Mouse (Mus musculus) CH12.LX (cell line): ENCODE measurements at regions not wholly inside any gene's neighbourhood (a gene's known extent, or its start where the extent isn't known, plus 50 kb on each side); places are given as distances from the start of the nearest gene placed in this dataset.

ENCODE experiments used
- DNase-seq: peaks from one replicate; pipeline ENCODE4 v3.0.0-alpha.2; 2013; ENCODE audit errors: extremely low read depth
- H3K27ac ChIP-seq: 2 replicates; pipeline ENCODE4 v1.5.1; 2012; ENCODE audit warnings: low read depth, mild to moderate bottlenecking, control low read depth, moderate library complexity; ENCODE audit not compliant: insufficient read depth
- H3K27me3 ChIP-seq: replicated peaks from 2 replicates; pipeline ENCODE3; 2012; ENCODE audit warnings: inconsistent platforms
- H3K36me3 ChIP-seq, 2 experiments: replicated peaks in 1 of 2; 2 replicates each; pipeline versions ENCODE3 to v1.6.1; 2012; ENCODE audit warnings: inconsistent platforms in 1 of 2, low read length in 1 of 2, mild to moderate bottlenecking in 1 of 2, mixed read lengths in 1 of 2, moderate library complexity in 1 of 2; ENCODE audit not compliant: control insufficient read depth in 1 of 2, insufficient read depth in 1 of 2
- H3K4me1 ChIP-seq, 2 experiments: 2 replicates each; pipeline ENCODE4 v1.6.1; 2012; ENCODE audit warnings: inconsistent platforms in 1 of 2, moderate library complexity in 1 of 2; ENCODE audit not compliant: insufficient read depth in 2 of 2, control insufficient read depth in 1 of 2
- H3K4me2 ChIP-seq: 2 replicates; pipeline ENCODE4 v1.6.1; 2012; ENCODE audit warnings: low read depth, mild to moderate bottlenecking, control low read depth; ENCODE audit not compliant: poor library complexity, insufficient read depth, severe bottlenecking
- H3K4me3 ChIP-seq, 3 experiments: fragments of 150-350 bp in 1 of 3; sonication (generic) in 1 of 3; replicated peaks in 1 of 3; 2 replicates each; pipeline versions ENCODE3 to v1.5.1; 2011 to 2012; ENCODE audit warnings: low read depth in 2 of 3, low read length in 2 of 3, mild to moderate bottlenecking in 2 of 3, moderate library complexity in 2 of 3, control low read depth in 1 of 3, improper control_type of control experiment in 1 of 3, inconsistent platforms in 1 of 3, mixed read lengths in 1 of 3; ENCODE audit not compliant: poor library complexity in 1 of 3
- H3K79me2 ChIP-seq: replicated peaks from 2 replicates; pipeline ENCODE4 v1.6.1; 2012; ENCODE audit warnings: mild to moderate bottlenecking, moderate library complexity; ENCODE audit not compliant: control insufficient read depth, poor library complexity, insufficient read depth, severe bottlenecking; ENCODE audit errors: extremely low read depth
- H3K9ac ChIP-seq: 2 replicates; pipeline ENCODE4 v1.6.1; 2012; ENCODE audit warnings: low read depth, mild to moderate bottlenecking, control low read depth, moderate library complexity; ENCODE audit not compliant: insufficient read depth
- H3K9me3 ChIP-seq: replicated peaks from 2 replicates; pipeline ENCODE3; 2012; ENCODE audit warnings: low read length, inconsistent platforms, mixed read lengths
- CHD1 ChIP-seq: IDR thresholded peaks from 2 replicates; pipeline ENCODE4 v1.6.1; 2012; ENCODE audit warnings: low read depth, low read length, improper control_type of control experiment, inconsistent platforms
- JUN ChIP-seq: IDR thresholded peaks from 2 replicates; pipeline ENCODE4 v1.6.1; 2011; ENCODE audit warnings: low read depth, mild to moderate bottlenecking, low read length, improper control_type of control experiment, moderate library complexity; ENCODE audit not compliant: insufficient read depth
- JUND ChIP-seq: conservative IDR thresholded peaks from 2 replicates; pipeline ENCODE4 v1.6.1; 2011; ENCODE audit warnings: low read depth, low read length, improper control_type of control experiment
- MAX ChIP-seq: IDR thresholded peaks from 2 replicates; pipeline ENCODE4 v1.6.1; 2011; ENCODE audit warnings: low read length, improper control_type of control experiment
- MXI1 ChIP-seq: IDR thresholded peaks from 2 replicates; pipeline ENCODE4 v1.6.1; 2011; ENCODE audit warnings: mild to moderate bottlenecking, low read depth, low read length, improper control_type of control experiment
- MYC ChIP-seq: IDR thresholded peaks from 2 replicates; pipeline ENCODE4 v1.6.1; 2011; ENCODE audit warnings: low read depth, mild to moderate bottlenecking, improper control_type of control experiment, low read length
- NELFE ChIP-seq: IDR thresholded peaks from 2 replicates; pipeline ENCODE4 v1.6.1; 2011; ENCODE audit warnings: low read depth, low read length, improper control_type of control experiment
- NRF1 ChIP-seq: IDR thresholded peaks from 2 replicates; pipeline ENCODE4 v1.6.1; 2014; ENCODE audit warnings: low read depth, mild to moderate bottlenecking, inconsistent platforms, low read length, improper control_type of control experiment, moderate library complexity
- PAX5 ChIP-seq: IDR thresholded peaks from 2 replicates; pipeline ENCODE4 v1.6.1; 2012; ENCODE audit warnings: low read length, inconsistent platforms, mixed read lengths
- POLR2A ChIP-seq: IDR thresholded peaks from 2 replicates; pipeline ENCODE4 v1.6.1; 2011; ENCODE audit warnings: low read depth, mild to moderate bottlenecking, improper control_type of control experiment, low read length
- POLR2AphosphoS2 ChIP-seq: IDR thresholded peaks from 2 replicates; pipeline ENCODE4 v1.6.1; 2011; ENCODE audit warnings: low read depth, low read length, improper control_type of control experiment
- RAD21 ChIP-seq: IDR thresholded peaks from 2 replicates; pipeline ENCODE4 v1.6.1; 2011; ENCODE audit warnings: low read depth, mild to moderate bottlenecking, low read length, improper control_type of control experiment, moderate library complexity
- RCOR1 ChIP-seq: conservative IDR thresholded peaks from 2 replicates; pipeline ENCODE4 v1.6.1; 2012; ENCODE audit warnings: low read depth, mild to moderate bottlenecking, inconsistent platforms, low read length, improper control_type of control experiment
- SMC3 ChIP-seq: IDR thresholded peaks from 2 replicates; pipeline ENCODE4 v1.6.1; 2011; ENCODE audit warnings: low read depth, low read length, improper control_type of control experiment
- TCF12 ChIP-seq: IDR thresholded peaks from 2 replicates; pipeline ENCODE4 v1.6.1; 2014; ENCODE audit warnings: low read depth, mild to moderate bottlenecking, inconsistent platforms, low read length, improper control_type of control experiment
- USF1 ChIP-seq: IDR thresholded peaks from 2 replicates; pipeline ENCODE4 v1.6.1; 2014; ENCODE audit warnings: low read depth, mild to moderate bottlenecking, inconsistent platforms, low read length, improper control_type of control experiment
- ZKSCAN1 ChIP-seq: IDR thresholded peaks from 2 replicates; pipeline ENCODE4 v1.6.1; 2012; ENCODE audit warnings: low read depth, inconsistent platforms, low read length, improper control_type of control experiment, borderline replicate concordance
- ZMIZ1 ChIP-seq: IDR thresholded peaks from 2 replicates; pipeline ENCODE4 v1.6.1; 2012; ENCODE audit warnings: low read depth, mild to moderate bottlenecking, inconsistent platforms, low read length, improper control_type of control experiment
- ZNF384 ChIP-seq: IDR thresholded peaks from 2 replicates; pipeline ENCODE4 v1.6.1; 2012; ENCODE audit warnings: low read depth, low read length, improper control_type of control experiment, inconsistent platforms
- dilution Hi-C: fragments of 300-500 bp; cut with MboI; formaldehyde crosslinking; loops from 2 replicates; pipeline ENCODE4 v1.14.3; 2020; ENCODE audit warnings: low sequenced_read_pairs; ENCODE audit not compliant: extremely low pct_unique_long_range_greater_than_20kb, extremely low pct_ligation_motif_present
- in situ Hi-C: fragments of 300-500 bp; cut with MboI; formaldehyde crosslinking; loops from 3 replicates; pipeline ENCODE4 v1.14.3; 2019; ENCODE audit warnings: low sequenced_read_pairs, low pct_ligation_motif_present, low pct_unique_long_range_greater_than_20kb, mixed read lengths

- no peak overlapping the region for H3K27ac ChIP-seq
- TF ChIP-seq PAX5 (no peak), POLR2A (no peak), NELFE (no peak), MXI1 (no peak), JUND (no peak), TCF12 (no peak), SMC3 (no peak)
- H3K4me2 ChIP-seq, result no peak overlapping the region
- no peak overlapping the region for H3K4me3 ChIP-seq
- in situ Hi-C loops, result no loop called here
- H3K9ac ChIP-seq, result no peak overlapping the region
- no peaks in the 10 kb centered on the region for H3K4me1 ChIP-seq
- H3K36me3 ChIP-seq, result no peaks in the 10 kb centered on the region
- no peaks in the 10 kb centered on the region for H3K9me3 ChIP-seq
- no peaks in the 10 kb centered on the region for H3K27me3 ChIP-seq
- dilution Hi-C loops, result no loop called here
- DNase-seq, result no peak
- no peaks in the 10 kb centered on the region for H3K79me2 ChIP-seq
Measured at GRCm38 (mm10) chr2:84185016-84185330, 194.6 kb downstream of the Gm13691 start.

- in situ Hi-C loops (no loop called here), dilution Hi-C loops (no loop called here)
- Histone ChIP-seq H3K27ac (no peak overlapping the region), H3K4me2 (no peak overlapping the region), H3K36me3 (no peaks in the 10 kb centered on the region), H3K79me2 (no peaks in the 10 kb centered on the region), H3K4me3 (no peak overlapping the region), H3K27me3 (no peaks in the 10 kb centered on the region), H3K4me1 (no peaks in the 10 kb centered on the region), H3K9ac (no peak overlapping the region), H3K9me3 (no peaks in the 10 kb centered on the region)
- DNase-seq, result no peak
- TF ChIP-seq PAX5, result no peak
- TF ChIP-seq MYC, result no peak
- TF ChIP-seq RCOR1, result no peak
- TF ChIP-seq MAX, result no peak
- TF ChIP-seq ZKSCAN1, result no peak
- no peak for TF ChIP-seq JUN
- TF ChIP-seq USF1, result no peak
- TF ChIP-seq ZMIZ1, result no peak
- no peak for TF ChIP-seq JUND
- TF ChIP-seq MXI1, result no peak
- TF ChIP-seq POLR2AphosphoS2, result no peak
Measured at GRCm38 (mm10) chr2:84186126-84186701, 195.9 kb downstream of the Gm13691 start.

GRCm38 (mm10) chr2:84187456-84187855 is 197.1 kb downstream of the Gm13691 start:
- Histone ChIP-seq H3K27ac (no peak overlapping the region), H3K36me3 (no peaks in the 10 kb centered on the region), H3K4me2 (no peak overlapping the region), H3K9me3 (no peaks in the 10 kb centered on the region), H3K79me2 (no peaks in the 10 kb centered on the region), H3K4me1 (no peaks in the 10 kb centered on the region), H3K4me3 (no peak overlapping the region), H3K27me3 (no peaks in the 10 kb centered on the region), H3K9ac (no peak overlapping the region)
- DNase-seq, result no peak
- TF ChIP-seq CHD1, result no peak
- no peak for TF ChIP-seq USF1
- no peak for TF ChIP-seq RCOR1
- TF ChIP-seq RAD21, result no peak
- no peak for TF ChIP-seq ZNF384
- no peak for TF ChIP-seq NRF1
- dilution Hi-C loops, result no loop called here
- in situ Hi-C loops, result no loop called here
